Mouse (Mus musculus): Measurements from ENCODE around the gene Ugt1a7c. TPM values are rescaled to one million over a fixed set of nuclear protein-coding genes. Genes with fewer than 3 reads are reported as not detected.

Ugt1a7c gene
- total and polyA plus RNA-seq, 3 experiments: 2.2 to 15.3 (median 11.1) TPM

DNA sequence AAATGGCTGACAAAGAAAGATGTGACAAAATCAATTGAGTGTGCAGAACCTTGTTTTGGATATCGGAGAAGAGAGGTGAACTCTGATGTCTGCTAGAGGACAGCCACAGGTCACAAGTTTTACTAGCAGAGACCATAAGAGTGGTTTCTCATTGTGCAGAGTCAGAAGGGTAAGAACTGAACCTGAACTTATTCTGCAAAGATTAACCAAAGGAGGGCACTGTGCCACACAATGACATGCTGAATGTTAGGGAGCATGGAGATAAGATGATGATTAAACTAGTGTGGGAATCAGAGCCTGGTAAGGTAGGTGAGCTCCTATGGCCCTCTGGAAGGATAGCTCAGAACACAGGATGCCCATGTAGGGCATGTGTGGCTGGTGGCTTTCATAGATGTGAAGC, 100.8 kb downstream of the Ugt1a7c start:
- Histone ChIP-seq H3K79me2 (replicated peaks; ENCODE audit: control insufficient read depth, extremely low read depth, insufficient read depth, poor library complexity, severe bottlenecking) (no peaks in the 10 kb centered on the region), H3K36me3 (replicated peaks in 1 of 2; ENCODE audit: control insufficient read depth in 1 of 2, insufficient read depth in 1 of 2, low read length in 1 of 2) (peaks cover 0 to 2% of the 10 kb centered on the region in 2 experiments), H3K4me1 (ENCODE audit: control insufficient read depth in 1 of 2, insufficient read depth in 2 of 2) (peaks cover 0 to 18% of the 10 kb centered on the region in 2 experiments; a peak in 2 of 4 replicates), H3K9me3 (replicated peaks; ENCODE audit: low read length) (no peaks in the 10 kb centered on the region), H3K4me2 (ENCODE audit: insufficient read depth, low read depth, poor library complexity, severe bottlenecking) (no peak overlapping the region), H3K27me3 (replicated peaks) (no peaks in the 10 kb centered on the region), H3K4me3 (replicated peaks in 1 of 3; ENCODE audit: low read depth in 2 of 3, low read length in 2 of 3, poor library complexity in 1 of 3) (no peak overlapping the region), H3K27ac (ENCODE audit: insufficient read depth, low read depth) (no peak overlapping the region), H3K9ac (ENCODE audit: insufficient read depth, low read depth) (no peak overlapping the region)
- TF ChIP-seq POLR2AphosphoS2 (IDR thresholded peaks at IDR 0.05; ENCODE audit: low read depth, low read length) (no peak), PAX5 (IDR thresholded peaks at IDR 0.05; ENCODE audit: low read length) (no peak), USF1 (IDR thresholded peaks at IDR 0.05; ENCODE audit: low read depth, low read length) (no peak), TCF12 (IDR thresholded peaks at IDR 0.05; ENCODE audit: low read depth, low read length) (no peak), ZMIZ1 (IDR thresholded peaks at IDR 0.05; ENCODE audit: low read depth, low read length) (no peak), CHD1 (IDR thresholded peaks at IDR 0.05; ENCODE audit: low read depth, low read length) (no peak), MAFK (IDR thresholded peaks at IDR 0.05; ENCODE audit: insufficient replicate concordance, low read length) (no peak), ZNF384 (IDR thresholded peaks at IDR 0.05; ENCODE audit: low read depth, low read length) (no peak), MAZ (IDR thresholded peaks at IDR 0.05; ENCODE audit: low read depth, low read length) (no peak), EP300 (IDR thresholded peaks at IDR 0.05; ENCODE audit: low read length) (no peak), JUN (IDR thresholded peaks at IDR 0.05; ENCODE audit: insufficient read depth, low read depth, low read length) (no peak), NRF1 (IDR thresholded peaks at IDR 0.05; ENCODE audit: low read depth, low read length) (no peak), E2F4 (IDR thresholded peaks at IDR 0.05; ENCODE audit: insufficient replicate concordance, low read depth, low read length) (no peak), RCOR1 (conservative IDR thresholded peaks at IDR 0.05; ENCODE audit: low read depth, low read length) (no peak), SMC3 (IDR thresholded peaks at IDR 0.05; ENCODE audit: low read depth, low read length) (no peak), CHD2 (IDR thresholded peaks at IDR 0.05; ENCODE audit: low read length) (no peak)
- dilution Hi-C loops (cut with MboI; ENCODE audit: extremely low pct_ligation_motif_present, extremely low pct_unique_long_range_greater_than_20kb, low sequenced_read_pairs): no loop called here
- in situ Hi-C loops (cut with MboI; ENCODE audit: low pct_ligation_motif_present, low pct_unique_long_range_greater_than_20kb, low sequenced_read_pairs): no loop called here
- no peak for DNase-seq (ENCODE audit: extremely low read depth)

DNA sequence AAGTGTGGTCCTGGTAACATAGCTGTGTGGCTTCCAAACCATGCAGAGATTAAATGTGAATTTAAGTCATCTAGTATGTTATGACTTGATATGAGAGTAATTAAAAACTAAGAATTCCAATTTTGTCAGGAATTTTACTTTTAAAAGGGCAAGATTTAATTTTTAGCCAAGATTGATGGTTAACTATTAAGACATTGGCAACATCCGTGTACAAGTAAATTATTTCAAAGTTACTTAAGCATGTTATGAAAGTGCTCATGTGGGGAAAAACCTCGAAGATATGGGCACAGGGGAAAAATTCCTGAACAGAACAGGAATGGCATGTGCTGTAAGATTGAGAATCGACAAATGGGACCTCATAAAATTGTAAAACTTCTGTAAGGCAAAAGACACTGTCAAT, 102.6 kb downstream of the Ugt1a7c start:
- no peaks in the 10 kb centered on the region for H3K79me2 ChIP-seq (replicated peaks; ENCODE audit: control insufficient read depth, extremely low read depth, insufficient read depth, poor library complexity, severe bottlenecking)
- H3K4me3 ChIP-seq (replicated peaks in 1 of 3; ENCODE audit: low read depth in 2 of 3, low read length in 2 of 3, poor library complexity in 1 of 3): no peak overlapping the region
- H3K9me3 ChIP-seq (replicated peaks; ENCODE audit: low read length): no peaks in the 10 kb centered on the region
- dilution Hi-C loops (cut with MboI; ENCODE audit: extremely low pct_ligation_motif_present, extremely low pct_unique_long_range_greater_than_20kb, low sequenced_read_pairs): no loop called here
- H3K27ac ChIP-seq (ENCODE audit: insufficient read depth, low read depth): no peak overlapping the region
- no peak for TF ChIP-seq TCF12 (IDR thresholded peaks at IDR 0.05; ENCODE audit: low read depth, low read length)
- no peak for TF ChIP-seq ZC3H11A (IDR thresholded peaks at IDR 0.05; ENCODE audit: low read depth, low read length)
- TF ChIP-seq JUND (conservative IDR thresholded peaks at IDR 0.05; ENCODE audit: low read depth, low read length): no peak
- no peak for TF ChIP-seq NELFE (IDR thresholded peaks at IDR 0.05; ENCODE audit: low read depth, low read length)
- TF ChIP-seq ZMIZ1 (IDR thresholded peaks at IDR 0.05; ENCODE audit: low read depth, low read length): no peak
- TF ChIP-seq MXI1 (IDR thresholded peaks at IDR 0.05; ENCODE audit: low read depth, low read length): no peak
- TF ChIP-seq EP300 (IDR thresholded peaks at IDR 0.05; ENCODE audit: low read length): no peak
- TF ChIP-seq ZNF384 (IDR thresholded peaks at IDR 0.05; ENCODE audit: low read depth, low read length): no peak
- TF ChIP-seq CTCF (conservative IDR thresholded peaks at IDR 0.05 in 1 of 2, IDR thresholded peaks at IDR 0.05 in 1 of 2; ENCODE audit: low read depth in 2 of 2, low read length in 2 of 2): no peak
- no peak for TF ChIP-seq RCOR1 (conservative IDR thresholded peaks at IDR 0.05; ENCODE audit: low read depth, low read length)
- no peak overlapping the region for H3K4me2 ChIP-seq (ENCODE audit: insufficient read depth, low read depth, poor library complexity, severe bottlenecking)
- peaks cover 0 to 2% of the 10 kb centered on the region in 2 experiments for H3K36me3 ChIP-seq (replicated peaks in 1 of 2; ENCODE audit: control insufficient read depth in 1 of 2, insufficient read depth in 1 of 2, low read length in 1 of 2)
- in situ Hi-C loops (cut with MboI; ENCODE audit: low pct_ligation_motif_present, low pct_unique_long_range_greater_than_20kb, low sequenced_read_pairs): no loop called here
- no peak overlapping the region for H3K9ac ChIP-seq (ENCODE audit: insufficient read depth, low read depth)
- no peak for DNase-seq (ENCODE audit: extremely low read depth)
- H3K4me1 ChIP-seq (ENCODE audit: control insufficient read depth in 1 of 2, insufficient read depth in 2 of 2): peaks cover 0 to 11% of the 10 kb centered on the region in 2 experiments; a peak in 2 of 4 replicates
- H3K27me3 ChIP-seq (replicated peaks): no peaks in the 10 kb centered on the region

Measured in CH12.LX (cell line).